Mouse (Mus musculus) heart, adult 2 months (tissue): ENCODE measurements around the gene Polr1a.

Source experiments
- CTCF ChIP-seq: fragments of 200-600 bp; IDR thresholded peaks from 2 replicates; pipeline ENCODE4 v1.8.1; 2022; ENCODE audit warnings: antibody characterized with exemption, mild to moderate bottlenecking, moderate library complexity
- POLR2A ChIP-seq: fragments of 200-500 bp; IDR thresholded peaks from 2 replicates; pipeline ENCODE4 v1.6.1; 2011; ENCODE audit warnings: mild to moderate bottlenecking, low read depth, low read length, control low read depth; ENCODE audit not compliant: insufficient read depth

DNA sequence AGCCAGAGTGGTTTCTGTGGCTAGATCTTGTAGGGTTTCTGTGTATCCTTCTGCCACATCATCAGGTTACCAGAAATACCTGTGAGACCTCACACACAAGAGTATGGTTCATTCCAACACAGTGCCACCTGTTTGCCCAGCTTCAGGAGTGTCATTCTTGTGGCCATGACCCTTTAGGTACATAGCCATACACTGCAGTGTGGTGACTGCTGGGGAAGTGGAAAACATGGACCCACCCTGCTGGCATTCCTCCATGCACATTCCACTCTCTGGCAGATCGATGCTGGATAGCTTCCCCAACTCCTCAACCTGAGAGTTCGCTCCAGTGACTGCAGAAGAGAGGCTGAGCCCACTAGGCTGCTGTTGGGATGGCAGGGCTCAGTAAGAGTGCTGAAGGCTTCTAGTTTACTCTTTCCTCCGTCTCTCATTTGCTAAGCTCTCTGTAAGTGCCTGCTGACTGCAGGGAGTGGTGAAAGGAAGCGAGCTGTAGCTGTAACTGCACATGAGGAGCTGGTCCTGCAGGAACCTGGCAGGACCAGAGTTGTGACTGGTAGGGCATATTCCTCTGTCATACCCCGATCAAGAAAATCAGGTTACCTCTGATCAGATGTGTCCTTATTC lies 57.9 kb downstream of the Polr1a start:
- no peak for TF ChIP-seq CTCF
- TF ChIP-seq POLR2A = no peak
